Mouse (Mus musculus) forebrain, embryonic 14.5 days (tissue): ENCODE data around the gene Mknk2. TPM values are rescaled to one million over a fixed set of nuclear protein-coding genes. Genes with fewer than 3 reads are reported as not detected.

ENCODE experiments used
- ATAC-seq: fragments of 200-750 bp; cut with Nextera tagmentation; 2 replicates; pipeline ENCODE4 v1.8.0; 2017; ENCODE audit warnings: mild to moderate bottlenecking, moderate library complexity
- DNase-seq: peaks from one replicate; pipeline ENCODE4 v3.0.0-alpha.2; 2015; ENCODE audit warnings: low spot score
- H3K27ac ChIP-seq: fragments of 300-500 bp; sonication (generic); 2 replicates; pipeline ENCODE4 v1.5.1; 2014; ENCODE audit warnings: low read depth, mild to moderate bottlenecking, control low read depth, low read length, moderate library complexity
- H3K27me3 ChIP-seq: fragments of 300-500 bp; sonication (generic); replicated peaks from 2 replicates; pipeline ENCODE4 v1.6.1; 2014; ENCODE audit warnings: low read length, control low read depth, mixed read lengths; ENCODE audit not compliant: control insufficient read depth, insufficient read depth
- H3K36me3 ChIP-seq: fragments of 300-500 bp; sonication (generic); 2 replicates; pipeline ENCODE4 v1.6.1; 2014; ENCODE audit warnings: low read length, control low read depth; ENCODE audit not compliant: control insufficient read depth, insufficient read depth
- H3K4me1 ChIP-seq: fragments of 300-500 bp; sonication (generic); 2 replicates; pipeline ENCODE4 v1.6.1; 2014; ENCODE audit warnings: antibody characterized with exemption, low read length, control low read depth; ENCODE audit not compliant: control insufficient read depth, insufficient read depth
- H3K4me2 ChIP-seq: fragments of 300-500 bp; sonication (generic); 2 replicates; pipeline ENCODE4 v1.6.1; 2014; ENCODE audit warnings: mild to moderate bottlenecking, control low read depth, low read length
- H3K4me3 ChIP-seq: fragments of 300-500 bp; sonication (generic); 2 replicates; pipeline ENCODE4 v1.5.1; 2014; ENCODE audit warnings: low read depth, low read length, control low read depth
- H3K9ac ChIP-seq: fragments of 300-500 bp; sonication (generic); 2 replicates; pipeline ENCODE4 v1.6.1; 2014; ENCODE audit warnings: mild to moderate bottlenecking, low read length, control low read depth, moderate library complexity
- H3K9me3 ChIP-seq: fragments of 300-500 bp; sonication (generic); replicated peaks from 2 replicates; pipeline ENCODE4 v1.6.1; 2016; ENCODE audit warnings: low read length, control low read depth, mixed read lengths; ENCODE audit not compliant: control insufficient read depth
- WGBS: fragments of 180-500 bp; shearing (Covaris S2); extraction: QIAGEN DNeasy Blood & Tissue Kit; methylation state at CpG from one replicate; pipeline ENCODE4 v1.1.7; 2014; 5-methylcytosine and 5-hydroxymethylcytosine counted together
- polyA plus RNA-seq: library from polyadenylated mRNA; unstranded; fragments of >200 nt; fragmentation: Nextera tagmentation; extraction: Ambion mirVana; gene quantifications from 2 replicates; pipeline ENCODE4 v1.2.1, GENCODE M21; 2014

Mknk2 gene
- polyA plus RNA-seq, 1 experiment from 2014 or later, result 43.1 TPM

GRCm38 (mm10) chr10:80669018-80669417 is 8.9 kb downstream of the Mknk2 start:
- Histone ChIP-seq H3K27me3 (no peaks in the 10 kb centered on the region), H3K9ac (no peak overlapping the region), H3K27ac (no peak overlapping the region), H3K36me3 (peaks cover 84% of the 10 kb centered on the region), H3K4me3 (no peak overlapping the region), H3K9me3 (no peaks in the 10 kb centered on the region), H3K4me2 (no peak overlapping the region), H3K4me1 (peaks cover 8% of the 10 kb centered on the region)
- ATAC-seq (no peak), DNase-seq (no peak)
- 94% methylated on average over 12 of the region's 12 CpGs for WGBS

GRCm38 (mm10) chr10:80668614-80669013 is 9.3 kb downstream of the Mknk2 start:
- Histone ChIP-seq H3K36me3 (peaks cover 84% of the 10 kb centered on the region), H3K4me1 (peaks cover 4% of the 10 kb centered on the region), H3K9ac (no peak overlapping the region), H3K27me3 (no peaks in the 10 kb centered on the region), H3K27ac (no peak overlapping the region), H3K4me2 (no peak overlapping the region), H3K4me3 (no peak overlapping the region), H3K9me3 (no peaks in the 10 kb centered on the region)
- ATAC-seq, result no peak
- DNase-seq, result no peak
- 85% methylated on average over 11 of the region's 11 CpGs for WGBS

- H3K4me1 ChIP-seq, result no peaks in the 10 kb centered on the region; the same call in 1 of the 2 replicates
- 89% methylated on average over 19 of the region's 19 CpGs for WGBS
- DNase-seq (no peak), ATAC-seq (no peak)
- H3K4me2 ChIP-seq, result no peak overlapping the region
- no peaks in the 10 kb centered on the region for H3K9me3 ChIP-seq
- no peak overlapping the region for H3K27ac ChIP-seq
- H3K36me3 ChIP-seq, result peaks cover 67% of the 10 kb centered on the region
- H3K9ac ChIP-seq, result no peak overlapping the region
- no peak overlapping the region for H3K4me3 ChIP-seq
- no peaks in the 10 kb centered on the region for H3K27me3 ChIP-seq
Measured at GRCm38 (mm10) chr10:80666837-80667412, 11.0 kb downstream of the Mknk2 start.

DNA sequence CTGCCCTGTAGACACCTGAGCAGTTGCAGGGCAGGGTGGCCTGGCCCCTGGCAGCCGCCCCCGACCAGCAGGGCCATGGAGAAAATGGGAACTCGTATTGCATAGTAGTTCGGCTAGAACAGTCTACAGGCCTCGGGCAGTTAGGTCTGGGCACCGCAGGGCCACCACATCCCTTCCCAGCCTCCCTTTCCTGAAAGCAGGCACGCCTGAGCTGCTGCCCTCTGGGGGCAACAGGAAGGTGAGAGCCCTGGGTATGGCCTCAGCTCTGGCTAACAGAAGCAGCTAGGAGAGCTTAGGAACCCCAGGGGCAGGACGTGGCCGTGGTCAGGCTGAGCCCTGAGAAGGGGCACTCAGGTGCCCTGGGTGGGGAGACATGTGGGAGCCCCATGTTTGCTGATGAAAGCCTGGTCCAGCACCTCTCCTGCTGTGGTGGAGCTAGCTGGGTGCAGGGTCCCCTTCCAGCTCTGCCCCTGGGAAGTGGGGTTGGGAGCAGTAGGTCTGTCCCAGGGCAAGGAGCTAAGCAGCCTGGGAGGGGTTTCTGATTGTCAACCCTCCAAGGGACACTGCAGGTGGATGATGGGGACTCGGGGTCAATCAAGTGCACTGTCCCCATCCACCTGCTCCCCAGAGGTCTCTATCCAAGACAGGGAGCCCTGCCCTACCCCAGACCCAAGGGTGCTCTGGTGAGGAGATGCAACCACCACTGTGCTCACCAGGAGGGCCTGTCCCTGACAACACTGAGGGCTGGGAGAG is 11.8 kb downstream of the Mknk2 start:
- 84% methylated on average over 10 of the region's 10 CpGs for WGBS
- Histone ChIP-seq H3K27me3 (no peaks in the 10 kb centered on the region), H3K9me3 (no peaks in the 10 kb centered on the region), H3K4me3 (no peak overlapping the region), H3K9ac (no peak overlapping the region), H3K27ac (no peak overlapping the region), H3K36me3 (peaks cover 59% of the 10 kb centered on the region), H3K4me2 (no peak overlapping the region), H3K4me1 (no peaks in the 10 kb centered on the region; the same call in 1 of the 2 replicates)
- DNase-seq (no peak), ATAC-seq (no peak)

GRCm38 (mm10) chr10:80665459-80665858 is 12.5 kb downstream of the Mknk2 start:
- no peak overlapping the region for H3K27ac ChIP-seq
- no peak overlapping the region for H3K9ac ChIP-seq
- no peak overlapping the region for H3K4me2 ChIP-seq
- no peaks in the 10 kb centered on the region for H3K9me3 ChIP-seq
- WGBS, result 66% methylated on average over 4 of the region's 4 CpGs
- H3K4me1 ChIP-seq, result no peaks in the 10 kb centered on the region; the same call in 1 of the 2 replicates
- peaks cover 52% of the 10 kb centered on the region for H3K36me3 ChIP-seq
- H3K27me3 ChIP-seq, result no peaks in the 10 kb centered on the region
- no peak overlapping the region for H3K4me3 ChIP-seq
- ATAC-seq (no peak), DNase-seq (no peak)

DNA sequence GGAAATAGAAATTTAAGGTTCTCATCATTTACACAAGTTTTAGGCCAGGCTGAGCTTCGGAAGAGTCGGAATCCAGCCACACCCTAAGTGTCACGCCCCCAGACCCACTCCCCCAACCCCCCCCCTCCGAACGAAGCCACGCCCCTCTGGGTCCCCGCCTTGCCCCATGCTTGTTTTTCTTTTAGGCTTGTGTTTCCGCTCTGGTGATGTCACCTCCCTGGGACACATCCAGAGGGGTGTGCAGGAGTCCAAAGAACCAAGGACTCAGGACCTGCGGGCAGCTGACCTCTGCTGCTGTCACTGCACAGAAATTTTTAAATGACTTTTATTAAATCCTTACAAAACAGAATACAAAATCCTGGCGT is 12.9 kb downstream of the Mknk2 start:
- H3K4me1 ChIP-seq, result no peaks in the 10 kb centered on the region; the same call in 1 of the 2 replicates
- no peak overlapping the region for H3K9ac ChIP-seq
- no peak overlapping the region for H3K4me3 ChIP-seq
- H3K27me3 ChIP-seq, result no peaks in the 10 kb centered on the region
- no peak overlapping the region for H3K27ac ChIP-seq
- H3K9me3 ChIP-seq, result no peaks in the 10 kb centered on the region
- no peak overlapping the region for H3K4me2 ChIP-seq
- H3K36me3 ChIP-seq, result peaks cover 48% of the 10 kb centered on the region
- DNase-seq, result no peak
- 25% methylated on average over 10 of the region's 10 CpGs for WGBS
- no peak for ATAC-seq

DNA sequence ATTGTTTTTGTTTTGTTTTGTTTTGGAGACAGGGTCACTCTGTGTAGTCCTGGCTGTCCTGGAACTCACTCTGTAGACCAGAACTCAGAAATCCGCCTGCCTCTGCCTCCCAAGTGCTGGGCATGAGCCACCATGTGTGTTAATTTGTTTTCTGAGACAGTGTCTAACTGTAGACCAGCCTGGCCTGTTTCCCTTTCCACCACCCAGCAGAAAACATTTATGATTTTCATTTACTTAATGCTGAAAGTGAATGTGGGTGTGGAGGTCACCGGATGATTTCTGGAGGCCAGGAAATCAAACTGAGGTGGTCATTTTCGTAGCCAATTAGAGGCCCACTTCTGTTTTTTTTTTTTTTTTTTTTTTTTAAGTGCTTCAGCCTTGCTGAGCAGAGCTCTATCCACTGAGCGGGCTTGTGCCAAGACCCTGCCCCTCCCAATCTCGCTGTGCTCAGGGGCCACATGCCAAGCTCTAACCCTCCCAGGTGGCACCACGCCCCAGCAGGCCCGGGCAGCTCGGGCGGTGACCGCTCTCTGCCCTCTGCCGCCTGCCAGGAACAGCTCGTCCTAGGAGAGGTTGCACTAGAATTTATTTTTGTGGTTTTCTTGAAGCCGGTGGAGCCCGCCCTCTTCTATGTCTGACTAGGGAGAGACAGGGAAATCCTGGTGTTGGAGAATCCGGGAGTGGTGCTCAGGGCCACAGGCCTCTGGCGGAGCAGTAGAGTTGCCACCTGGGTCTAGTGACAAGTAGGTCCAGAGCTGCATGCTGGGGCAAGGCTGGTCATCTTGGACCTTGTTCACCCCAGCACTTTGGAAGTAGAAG is 13.5 kb downstream of the Mknk2 start:
- Histone ChIP-seq H3K9ac (no peak overlapping the region), H3K27me3 (no peaks in the 10 kb centered on the region), H3K9me3 (no peaks in the 10 kb centered on the region), H3K27ac (peak overlapping the region; percentile 27; the same call in 1 of the 2 replicates), H3K4me1 (no peaks in the 10 kb centered on the region; the same call in 1 of the 2 replicates), H3K4me3 (no peak overlapping the region), H3K4me2 (no peak overlapping the region), H3K36me3 (peaks cover 42% of the 10 kb centered on the region)
- ATAC-seq (peak; percentile 45), DNase-seq (no peak)
- 51% methylated on average over 16 of the region's 16 CpGs for WGBS

DNA sequence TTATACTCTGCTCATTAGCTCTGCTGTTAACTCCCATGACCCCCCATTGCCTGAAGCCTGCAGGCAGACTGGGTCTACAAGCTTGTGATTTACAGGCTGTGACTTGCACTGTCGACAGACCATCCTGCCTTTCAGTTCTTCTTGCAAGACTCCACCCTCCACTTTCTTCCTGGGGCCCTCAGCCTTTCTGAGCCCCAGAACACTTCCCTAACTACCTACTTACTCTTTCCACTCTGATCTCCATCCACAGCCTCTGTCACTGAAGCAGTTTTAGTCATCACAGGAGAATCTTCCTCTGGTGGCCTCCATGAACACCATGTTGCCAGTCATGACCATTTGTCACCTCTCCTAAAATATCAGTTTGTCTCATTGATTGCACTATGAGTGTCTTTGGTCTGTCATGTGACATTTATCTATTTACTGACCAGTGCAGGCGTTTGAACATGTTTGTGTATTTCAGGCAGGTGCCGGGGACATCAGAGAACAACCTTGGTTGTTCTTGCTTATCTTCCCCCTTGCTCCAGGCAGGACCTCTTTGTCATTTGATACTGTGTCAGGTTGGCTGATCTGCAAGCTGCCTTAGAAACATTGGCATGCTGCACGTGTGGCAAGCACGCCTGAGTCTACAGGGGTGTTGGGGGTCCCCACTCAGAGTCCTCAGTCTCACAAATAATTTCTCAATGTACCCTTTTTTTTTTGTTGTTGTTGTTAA is 14.3 kb downstream of the Mknk2 start:
- DNase-seq (no peak), ATAC-seq (no peak)
- no peak overlapping the region for H3K27ac ChIP-seq
- no peak overlapping the region for H3K4me2 ChIP-seq
- no peak overlapping the region for H3K4me3 ChIP-seq
- H3K9me3 ChIP-seq, result no peaks in the 10 kb centered on the region
- no peak overlapping the region for H3K9ac ChIP-seq
- peaks cover 34% of the 10 kb centered on the region for H3K36me3 ChIP-seq
- WGBS, result 60% methylated on average over 5 of the region's 5 CpGs
- H3K27me3 ChIP-seq, result no peaks in the 10 kb centered on the region
- H3K4me1 ChIP-seq, result no peaks in the 10 kb centered on the region; the same call in 1 of the 2 replicates
